Mouse (Mus musculus): ENCODE measurements at regions not wholly inside any gene's neighbourhood (a gene's known extent, or its start where the extent isn't known, plus 50 kb on each side); places are given as distances from the start of the nearest gene placed in this dataset.

DNA sequence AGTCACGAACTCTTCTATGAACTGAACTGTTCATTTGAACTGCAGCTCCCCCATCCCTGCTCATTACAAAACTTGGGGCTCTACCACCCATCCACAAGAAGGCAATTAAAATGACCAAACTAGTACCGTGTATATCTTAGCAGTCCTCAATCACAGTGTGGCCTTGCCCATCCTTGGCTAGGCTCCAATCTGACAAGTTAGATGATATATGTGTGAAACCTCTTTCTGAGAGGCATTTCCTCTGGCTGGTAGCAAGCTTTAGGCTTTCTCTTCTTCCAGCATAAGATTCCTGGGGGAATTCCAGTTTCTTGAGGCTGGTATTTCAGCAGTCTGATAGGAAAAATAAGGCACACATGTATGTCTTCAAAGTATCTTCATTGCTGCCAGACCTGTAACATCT, 88.8 kb upstream of the Hnrnpa3 start:
- TF ChIP-seq CTCF (IDR thresholded peaks at IDR 0.05; ENCODE audit: control insufficient read depth, insufficient read depth, insufficient read length) = no peak
- no peak for TF ChIP-seq MAX (IDR thresholded peaks at IDR 0.05)
- no peak for TF ChIP-seq USF1 (IDR thresholded peaks at IDR 0.05; ENCODE audit: low read depth)
- no peak for TF ChIP-seq CEBPB (IDR thresholded peaks at IDR 0.05; ENCODE audit: low read depth)
- TF ChIP-seq MYOG (IDR thresholded peaks at IDR 0.05; ENCODE audit: control insufficient read depth, extremely low read depth, insufficient read length) = no peak

All from C2C12 (cell line).